Mouse (Mus musculus): ENCODE measurements at regions not wholly inside any gene's neighbourhood (a gene's known extent, or its start where the extent isn't known, plus 50 kb on each side); places are given as distances from the start of the nearest gene placed in this dataset.

GRCm38 (mm10) chr13:32649982-32650381 lies 133.8 kb downstream of the Mylk4 start:
- H3K9me3 ChIP-seq: no peaks in the 10 kb centered on the region; the same call in 1 of the 2 replicates
- H3K4me1 ChIP-seq: no peaks in the 10 kb centered on the region
- H3K4me3 ChIP-seq (replicated peaks): no peak overlapping the region
- no peaks in the 10 kb centered on the region for H3K36me3 ChIP-seq (replicated peaks; ENCODE audit: low read length)
- TF ChIP-seq GATA1 (IDR thresholded peaks at IDR 0.05; ENCODE audit: borderline replicate concordance, low read length): no peak
- TF ChIP-seq FLI1 (IDR thresholded peaks at IDR 0.05; ENCODE audit: low read length): no peak
- H3K27me3 ChIP-seq (replicated peaks): no peaks in the 10 kb centered on the region

GRCm38 (mm10) chr13:32643030-32643750 lies 140.6 kb downstream of the Mylk4 start:
- no peaks in the 10 kb centered on the region for H3K4me1 ChIP-seq
- H3K36me3 ChIP-seq (replicated peaks; ENCODE audit: low read length): no peaks in the 10 kb centered on the region
- H3K27me3 ChIP-seq (replicated peaks): no peaks in the 10 kb centered on the region
- TF ChIP-seq FLI1 (IDR thresholded peaks at IDR 0.05; ENCODE audit: low read length) (no peak), GATA1 (IDR thresholded peaks at IDR 0.05; ENCODE audit: borderline replicate concordance, low read length) (no peak)
- H3K9me3 ChIP-seq: peaks cover 12% of the 10 kb centered on the region
- no peak overlapping the region for H3K4me3 ChIP-seq (replicated peaks)

GRCm38 (mm10) chr13:32640941-32641340 lies 142.8 kb downstream of the Mylk4 start:
- Histone ChIP-seq H3K9me3 (peaks cover 12% of the 10 kb centered on the region), H3K36me3 (replicated peaks; ENCODE audit: low read length) (no peaks in the 10 kb centered on the region), H3K4me3 (replicated peaks) (no peak overlapping the region), H3K4me1 (no peaks in the 10 kb centered on the region), H3K27me3 (replicated peaks) (no peaks in the 10 kb centered on the region)
- TF ChIP-seq GATA1 (IDR thresholded peaks at IDR 0.05; ENCODE audit: borderline replicate concordance, low read length): no peak
- no peak for TF ChIP-seq FLI1 (IDR thresholded peaks at IDR 0.05; ENCODE audit: low read length)

GRCm38 (mm10) chr13:32630122-32630732 lies 153.5 kb downstream of the Mylk4 start:
- Histone ChIP-seq H3K36me3 (replicated peaks; ENCODE audit: low read length) (no peaks in the 10 kb centered on the region), H3K4me1 (no peaks in the 10 kb centered on the region), H3K9me3 (no peaks in the 10 kb centered on the region), H3K27me3 (replicated peaks) (no peaks in the 10 kb centered on the region), H3K4me3 (replicated peaks) (no peak overlapping the region)
- no peak for TF ChIP-seq GATA1 (IDR thresholded peaks at IDR 0.05; ENCODE audit: borderline replicate concordance, low read length)
- no peak for TF ChIP-seq FLI1 (IDR thresholded peaks at IDR 0.05; ENCODE audit: low read length)

GRCm38 (mm10) chr13:32613916-32614315 lies 169.8 kb downstream of the Mylk4 start:
- Histone ChIP-seq H3K4me3 (replicated peaks) (no peak overlapping the region), H3K27me3 (replicated peaks) (no peaks in the 10 kb centered on the region), H3K9me3 (no peaks in the 10 kb centered on the region), H3K36me3 (replicated peaks; ENCODE audit: low read length) (no peaks in the 10 kb centered on the region), H3K4me1 (no peaks in the 10 kb centered on the region)
- TF ChIP-seq FLI1 (IDR thresholded peaks at IDR 0.05; ENCODE audit: low read length) (no peak), GATA1 (IDR thresholded peaks at IDR 0.05; ENCODE audit: borderline replicate concordance, low read length) (no peak)

GRCm38 (mm10) chr13:32611551-32612295 lies 172.0 kb downstream of the Mylk4 start:
- H3K27me3 ChIP-seq (replicated peaks): no peaks in the 10 kb centered on the region
- no peaks in the 10 kb centered on the region for H3K9me3 ChIP-seq
- H3K4me1 ChIP-seq: no peaks in the 10 kb centered on the region
- no peak for TF ChIP-seq GATA1 (IDR thresholded peaks at IDR 0.05; ENCODE audit: borderline replicate concordance, low read length)
- TF ChIP-seq FLI1 (IDR thresholded peaks at IDR 0.05; ENCODE audit: low read length): no peak
- H3K36me3 ChIP-seq (replicated peaks; ENCODE audit: low read length): no peaks in the 10 kb centered on the region
- H3K4me3 ChIP-seq (replicated peaks): no peak overlapping the region

GRCm38 (mm10) chr13:32610970-32611369 lies 172.8 kb downstream of the Mylk4 start:
- no peaks in the 10 kb centered on the region for H3K27me3 ChIP-seq (replicated peaks)
- H3K9me3 ChIP-seq: no peaks in the 10 kb centered on the region
- H3K4me3 ChIP-seq (replicated peaks): no peak overlapping the region
- no peaks in the 10 kb centered on the region for H3K4me1 ChIP-seq
- TF ChIP-seq GATA1 (IDR thresholded peaks at IDR 0.05; ENCODE audit: borderline replicate concordance, low read length) (no peak), FLI1 (IDR thresholded peaks at IDR 0.05; ENCODE audit: low read length) (no peak)
- H3K36me3 ChIP-seq (replicated peaks; ENCODE audit: low read length): no peaks in the 10 kb centered on the region

GRCm38 (mm10) chr13:32608413-32608812 lies 175.3 kb downstream of the Mylk4 start:
- H3K4me3 ChIP-seq (replicated peaks): no peak overlapping the region
- H3K27me3 ChIP-seq (replicated peaks): no peaks in the 10 kb centered on the region
- H3K4me1 ChIP-seq: no peaks in the 10 kb centered on the region
- TF ChIP-seq GATA1 (IDR thresholded peaks at IDR 0.05; ENCODE audit: borderline replicate concordance, low read length) (no peak), FLI1 (IDR thresholded peaks at IDR 0.05; ENCODE audit: low read length) (no peak)
- H3K36me3 ChIP-seq (replicated peaks; ENCODE audit: low read length): no peaks in the 10 kb centered on the region
- no peaks in the 10 kb centered on the region for H3K9me3 ChIP-seq

- H3K4me1 ChIP-seq: no peaks in the 10 kb centered on the region
- TF ChIP-seq GATA1 (IDR thresholded peaks at IDR 0.05; ENCODE audit: borderline replicate concordance, low read length) (no peak), FLI1 (IDR thresholded peaks at IDR 0.05; ENCODE audit: low read length) (no peak)
Observed at GRCm38 (mm10) chr13:32603925-32604590, 179.7 kb downstream of the Mylk4 start.

More at GRCm38 (mm10) chr13:32603925-32604590, 179.7 kb downstream of the Mylk4 start:
- H3K9me3 ChIP-seq: no peaks in the 10 kb centered on the region
- no peak overlapping the region for H3K4me3 ChIP-seq (replicated peaks)
- no peaks in the 10 kb centered on the region for H3K36me3 ChIP-seq (replicated peaks; ENCODE audit: low read length)
- no peaks in the 10 kb centered on the region for H3K27me3 ChIP-seq (replicated peaks)
